Mouse (Mus musculus): ENCODE results near the gene Pced1b. TPM values are rescaled to one million over a fixed set of nuclear protein-coding genes. Genes with fewer than 3 reads are reported as not detected.
"Not testable (repeated sequence)": the region's sequence is repeated elsewhere in the genome, so short reads cannot be mapped to it uniquely, and the experiment has no call there.

The Pced1b gene
- polyA plus RNA-seq, 1 experiment from 2014 or later = 4.5 TPM

GRCm38 (mm10) chr15:97385174-97385573 lies 138.3 kb downstream of the Pced1b start:
- not testable (repeated sequence) for H3K27me3 ChIP-seq (replicated peaks; ENCODE audit: control insufficient read depth, insufficient read depth, low read length); H3K9ac ChIP-seq (ENCODE audit: low read depth, low read length); H3K27ac ChIP-seq (ENCODE audit: low read depth, low read length); H3K9me3 ChIP-seq (ENCODE audit: control insufficient read depth, low read length); H3K4me3 ChIP-seq (ENCODE audit: low read length); H3K4me2 ChIP-seq (ENCODE audit: low read length); ATAC-seq; H3K36me3 ChIP-seq (ENCODE audit: control insufficient read depth, insufficient read depth, low read length); H3K4me1 ChIP-seq (ENCODE audit: control insufficient read depth, insufficient read depth, low read depth, low read length)
- WGBS = 93% methylated on average over 10 of the region's 10 CpGs

DNA sequence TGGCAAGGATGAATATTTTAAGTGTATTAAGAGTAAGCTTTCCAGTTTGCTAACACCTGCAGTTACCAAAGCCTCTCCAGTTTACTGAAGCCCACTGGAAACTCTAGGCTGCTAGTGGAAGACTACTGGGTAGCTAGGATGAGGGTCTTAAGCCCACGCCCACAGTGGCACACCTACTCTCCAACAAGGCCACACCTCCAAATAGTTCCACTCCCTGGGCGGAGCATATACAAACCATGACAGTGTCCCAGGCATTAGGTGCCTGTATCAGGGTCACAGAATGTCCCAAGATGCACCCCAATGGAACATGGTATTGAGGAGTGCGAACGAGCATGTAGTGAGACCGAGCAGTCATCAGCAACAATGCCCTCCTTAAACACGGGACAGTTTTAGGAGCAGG lies 140.9 kb downstream of the Pced1b start:
- Histone ChIP-seq H3K4me3 (ENCODE audit: low read length) (no peak overlapping the region), H3K27me3 (replicated peaks; ENCODE audit: control insufficient read depth, insufficient read depth, low read length) (no peaks in the 10 kb centered on the region), H3K9me3 (ENCODE audit: control insufficient read depth, low read length) (no peaks in the 10 kb centered on the region), H3K9ac (ENCODE audit: low read depth, low read length) (no peak overlapping the region), H3K4me2 (ENCODE audit: low read length) (no peak overlapping the region), H3K36me3 (ENCODE audit: control insufficient read depth, insufficient read depth, low read length) (no peaks in the 10 kb centered on the region), H3K27ac (ENCODE audit: low read depth, low read length) (no peak overlapping the region), H3K4me1 (ENCODE audit: control insufficient read depth, insufficient read depth, low read depth, low read length) (no peaks in the 10 kb centered on the region)
- WGBS = 92% methylated on average over 6 of the region's 6 CpGs
- ATAC-seq = no peak

GRCm38 (mm10) chr15:97389577-97389976 lies 142.7 kb downstream of the Pced1b start:
- no peak for ATAC-seq
- Histone ChIP-seq H3K4me3 (ENCODE audit: low read length) (no peak overlapping the region), H3K27me3 (replicated peaks; ENCODE audit: control insufficient read depth, insufficient read depth, low read length) (no peaks in the 10 kb centered on the region), H3K4me1 (ENCODE audit: control insufficient read depth, insufficient read depth, low read depth, low read length) (no peaks in the 10 kb centered on the region), H3K27ac (ENCODE audit: low read depth, low read length) (no peak overlapping the region), H3K9ac (ENCODE audit: low read depth, low read length) (no peak overlapping the region), H3K4me2 (ENCODE audit: low read length) (no peak overlapping the region), H3K9me3 (ENCODE audit: control insufficient read depth, low read length) (no peaks in the 10 kb centered on the region), H3K36me3 (ENCODE audit: control insufficient read depth, insufficient read depth, low read length) (no peaks in the 10 kb centered on the region)
- WGBS = 93% methylated on average over 4 of the region's 4 CpGs

GRCm38 (mm10) chr15:97390778-97391177 lies 143.9 kb downstream of the Pced1b start:
- no peaks in the 10 kb centered on the region for H3K27me3 ChIP-seq (replicated peaks; ENCODE audit: control insufficient read depth, insufficient read depth, low read length)
- no peak overlapping the region for H3K9ac ChIP-seq (ENCODE audit: low read depth, low read length)
- H3K9me3 ChIP-seq (ENCODE audit: control insufficient read depth, low read length) = no peaks in the 10 kb centered on the region
- H3K36me3 ChIP-seq (ENCODE audit: control insufficient read depth, insufficient read depth, low read length) = no peaks in the 10 kb centered on the region
- no peak overlapping the region for H3K4me3 ChIP-seq (ENCODE audit: low read length)
- no peak overlapping the region for H3K27ac ChIP-seq (ENCODE audit: low read depth, low read length)
- no peaks in the 10 kb centered on the region for H3K4me1 ChIP-seq (ENCODE audit: control insufficient read depth, insufficient read depth, low read depth, low read length)
- ATAC-seq = no peak
- no peak overlapping the region for H3K4me2 ChIP-seq (ENCODE audit: low read length)
- 94% methylated on average over 2 of the region's 2 CpGs for WGBS

GRCm38 (mm10) chr15:97391436-97391835 lies 144.5 kb downstream of the Pced1b start:
- no peak for ATAC-seq
- H3K4me1 ChIP-seq (ENCODE audit: control insufficient read depth, insufficient read depth, low read depth, low read length) = no peaks in the 10 kb centered on the region
- no peak overlapping the region for H3K4me3 ChIP-seq (ENCODE audit: low read length)
- no peak overlapping the region for H3K27ac ChIP-seq (ENCODE audit: low read depth, low read length)
- 95% methylated on average over 2 of the region's 2 CpGs for WGBS
- no peaks in the 10 kb centered on the region for H3K27me3 ChIP-seq (replicated peaks; ENCODE audit: control insufficient read depth, insufficient read depth, low read length)
- no peaks in the 10 kb centered on the region for H3K36me3 ChIP-seq (ENCODE audit: control insufficient read depth, insufficient read depth, low read length)
- no peak overlapping the region for H3K9ac ChIP-seq (ENCODE audit: low read depth, low read length)
- no peak overlapping the region for H3K4me2 ChIP-seq (ENCODE audit: low read length)
- H3K9me3 ChIP-seq (ENCODE audit: control insufficient read depth, low read length) = no peaks in the 10 kb centered on the region

- no peaks in the 10 kb centered on the region for H3K4me1 ChIP-seq (ENCODE audit: control insufficient read depth, insufficient read depth, low read depth, low read length)
- 74% methylated on average over 12 of the region's 12 CpGs for WGBS
- ATAC-seq = no peak
- no peaks in the 10 kb centered on the region for H3K9me3 ChIP-seq (ENCODE audit: control insufficient read depth, low read length)
- no peaks in the 10 kb centered on the region for H3K27me3 ChIP-seq (replicated peaks; ENCODE audit: control insufficient read depth, insufficient read depth, low read length)
- H3K4me3 ChIP-seq (ENCODE audit: low read length) = no peak overlapping the region
- H3K9ac ChIP-seq (ENCODE audit: low read depth, low read length) = no peak overlapping the region
- no peaks in the 10 kb centered on the region for H3K36me3 ChIP-seq (ENCODE audit: control insufficient read depth, insufficient read depth, low read length)
- H3K4me2 ChIP-seq (ENCODE audit: low read length) = no peak overlapping the region
- no peak overlapping the region for H3K27ac ChIP-seq (ENCODE audit: low read depth, low read length)
Measured at GRCm38 (mm10) chr15:97394561-97394960, 147.7 kb downstream of the Pced1b start.

GRCm38 (mm10) chr15:97396586-97397299 lies 149.8 kb downstream of the Pced1b start:
- WGBS = 90% methylated on average over 4 of the region's 4 CpGs

GRCm38 (mm10) chr15:97397793-97398192 lies 150.9 kb downstream of the Pced1b start:
- Histone ChIP-seq H3K4me1 (ENCODE audit: control insufficient read depth, insufficient read depth, low read depth, low read length) (no peaks in the 10 kb centered on the region), H3K9me3 (ENCODE audit: control insufficient read depth, low read length) (no peaks in the 10 kb centered on the region), H3K36me3 (ENCODE audit: control insufficient read depth, insufficient read depth, low read length) (no peaks in the 10 kb centered on the region), H3K27me3 (replicated peaks; ENCODE audit: control insufficient read depth, insufficient read depth, low read length) (no peaks in the 10 kb centered on the region), H3K9ac (ENCODE audit: low read depth, low read length) (no peak overlapping the region), H3K4me2 (ENCODE audit: low read length) (no peak overlapping the region), H3K27ac (ENCODE audit: low read depth, low read length) (no peak overlapping the region), H3K4me3 (ENCODE audit: low read length) (no peak overlapping the region)
- 72% methylated on average over 2 of the region's 2 CpGs for WGBS
- no peak for ATAC-seq

More at GRCm38 (mm10) chr15:97396586-97397299, 149.8 kb downstream of the Pced1b start:
- H3K4me3 ChIP-seq (ENCODE audit: low read length) = no peak overlapping the region
- no peak overlapping the region for H3K4me2 ChIP-seq (ENCODE audit: low read length)
- no peak overlapping the region for H3K9ac ChIP-seq (ENCODE audit: low read depth, low read length)
- no peak for ATAC-seq
- no peaks in the 10 kb centered on the region for H3K27me3 ChIP-seq (replicated peaks; ENCODE audit: control insufficient read depth, insufficient read depth, low read length)
- H3K9me3 ChIP-seq (ENCODE audit: control insufficient read depth, low read length) = no peaks in the 10 kb centered on the region
- no peaks in the 10 kb centered on the region for H3K36me3 ChIP-seq (ENCODE audit: control insufficient read depth, insufficient read depth, low read length)
- H3K27ac ChIP-seq (ENCODE audit: low read depth, low read length) = no peak overlapping the region
- no peaks in the 10 kb centered on the region for H3K4me1 ChIP-seq (ENCODE audit: control insufficient read depth, insufficient read depth, low read depth, low read length)

DNA sequence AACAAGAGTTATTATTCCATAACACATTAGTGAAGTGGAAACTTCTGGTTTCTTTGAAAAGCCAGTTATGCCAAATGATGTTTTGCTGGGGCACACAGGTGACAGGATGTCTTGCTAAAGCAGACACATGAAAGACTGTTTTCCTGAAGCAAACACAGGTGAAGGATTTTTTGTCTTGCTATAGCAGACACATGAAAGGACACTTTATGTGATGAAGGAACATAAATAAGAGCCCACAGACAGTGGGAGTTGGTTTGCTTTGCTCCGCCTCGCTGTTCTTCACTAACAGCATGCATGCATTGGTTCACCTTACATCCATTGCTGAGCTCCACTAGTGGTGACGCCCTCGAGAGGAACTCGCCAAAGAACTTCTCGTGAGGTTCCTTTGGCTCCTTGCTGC lies 154.0 kb downstream of the Pced1b start:
- WGBS = 93% methylated on average over 6 of the region's 6 CpGs
- no peak overlapping the region for H3K27ac ChIP-seq (ENCODE audit: low read depth, low read length)
- no peak overlapping the region for H3K9ac ChIP-seq (ENCODE audit: low read depth, low read length)
- H3K4me2 ChIP-seq (ENCODE audit: low read length) = no peak overlapping the region
- no peak for ATAC-seq
- no peaks in the 10 kb centered on the region for H3K27me3 ChIP-seq (replicated peaks; ENCODE audit: control insufficient read depth, insufficient read depth, low read length)
- no peak overlapping the region for H3K4me3 ChIP-seq (ENCODE audit: low read length)
- no peaks in the 10 kb centered on the region for H3K4me1 ChIP-seq (ENCODE audit: control insufficient read depth, insufficient read depth, low read depth, low read length)
- H3K36me3 ChIP-seq (ENCODE audit: control insufficient read depth, insufficient read depth, low read length) = no peaks in the 10 kb centered on the region
- H3K9me3 ChIP-seq (ENCODE audit: control insufficient read depth, low read length) = no peaks in the 10 kb centered on the region

Measured in hindbrain, embryonic 16.5 days (tissue).